Mouse (Mus musculus) olfactory bulb, adult 2 months (tissue): ENCODE measurements around the gene Galnt2.

Source experiments
- CTCF ChIP-seq: fragments of 200-500 bp; IDR thresholded peaks from 2 replicates; pipeline ENCODE4 v1.5.1; 2012; ENCODE audit warnings: low read depth, mild to moderate bottlenecking, low read length, moderate library complexity; ENCODE audit not compliant: insufficient read depth
- POLR2A ChIP-seq: fragments of 200-500 bp; IDR thresholded peaks from 2 replicates; pipeline ENCODE4 v1.6.1; 2012; ENCODE audit warnings: mild to moderate bottlenecking, low read depth, low read length, moderate library complexity; ENCODE audit not compliant: insufficient read depth

GRCm38 (mm10) chr8:124379289-124379688 lies 148.1 kb downstream of the Galnt2 start:
- TF ChIP-seq CTCF (no peak), POLR2A (no peak)
